Mouse (Mus musculus): Measurements from ENCODE around the gene Rmi2. TPM values are rescaled to one million over a fixed set of nuclear protein-coding genes. Genes with fewer than 3 reads are reported as not detected.

Rmi2 gene
- total and polyA plus RNA-seq, 2 experiments from 2014 or later: 0.58 to 4.1 TPM

GRCm38 (mm10) chr16:10864833-10865591 lies 30.2 kb downstream of the Rmi2 start:
- Histone ChIP-seq H3K9ac (replicated peaks; ENCODE audit: low read length) (no peak overlapping the region), H3K4me1 (ENCODE audit: insufficient read depth, low read length) (no peaks in the 10 kb centered on the region), H3K4me2 (ENCODE audit: low read depth, low read length) (no peak overlapping the region), H3K9me3 (ENCODE audit: low read length) (no peaks in the 10 kb centered on the region), H3K27me3 (ENCODE audit: insufficient read depth, low read length) (no peaks in the 10 kb centered on the region), H3K36me3 (ENCODE audit: insufficient read depth, low read length) (no peaks in the 10 kb centered on the region), H3K4me3 (ENCODE audit: low read length) (no peak overlapping the region), H3K27ac (no peak overlapping the region)
- TF ChIP-seq CTCF (IDR thresholded peaks at IDR 0.05; ENCODE audit: low read depth): no peak
- DNase-seq (ENCODE audit: low spot score): no peak
- WGBS: 79% methylated on average over 6 of the region's 6 CpGs
- ATAC-seq: no peak

DNA sequence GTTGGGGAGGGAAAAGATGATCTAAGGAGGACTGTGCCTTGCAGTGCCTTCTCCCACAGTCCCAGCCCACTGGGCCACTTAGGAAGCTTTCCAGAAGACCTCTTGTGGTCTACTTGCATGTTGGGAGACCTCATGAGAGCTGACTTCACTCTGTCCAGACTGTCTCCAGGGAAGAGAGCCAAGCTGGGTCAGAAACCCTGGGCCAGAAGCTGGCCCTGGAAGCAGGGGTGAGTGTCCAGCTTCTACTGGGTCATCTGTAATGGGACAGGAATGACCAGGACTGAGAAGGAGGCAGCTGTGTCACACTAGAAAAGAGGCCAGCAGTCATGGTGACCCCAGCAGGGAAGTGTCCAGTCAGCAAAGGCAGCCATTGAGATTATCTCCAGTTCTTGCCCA lies 30.7 kb downstream of the Rmi2 start:
- no peak for ATAC-seq
- no peak for TF ChIP-seq CTCF (IDR thresholded peaks at IDR 0.05; ENCODE audit: low read depth)
- no peaks in the 10 kb centered on the region for H3K27me3 ChIP-seq (ENCODE audit: insufficient read depth, low read length)

GRCm38 (mm10) chr16:10866841-10867240 lies 32.0 kb downstream of the Rmi2 start:
- DNase-seq (ENCODE audit: low spot score) (no peak), ATAC-seq (no peak)
- no peaks in the 10 kb centered on the region for H3K27me3 ChIP-seq (ENCODE audit: insufficient read depth, low read length)
- no peak overlapping the region for H3K4me2 ChIP-seq (ENCODE audit: low read depth, low read length)
- TF ChIP-seq CTCF (IDR thresholded peaks at IDR 0.05; ENCODE audit: low read depth): no peak
- H3K4me1 ChIP-seq (ENCODE audit: insufficient read depth, low read length): peaks cover 3% of the 10 kb centered on the region; the same call in 1 of the 2 replicates
- H3K9me3 ChIP-seq (ENCODE audit: low read length): no peaks in the 10 kb centered on the region
- no peaks in the 10 kb centered on the region for H3K36me3 ChIP-seq (ENCODE audit: insufficient read depth, low read length)
- H3K27ac ChIP-seq: no peak overlapping the region
- no peak overlapping the region for H3K9ac ChIP-seq (replicated peaks; ENCODE audit: low read length)
- H3K4me3 ChIP-seq (ENCODE audit: low read length): no peak overlapping the region
- WGBS: 89% methylated on average over 8 of the region's 8 CpGs

More for the DNA sequence above, 30.7 kb downstream of the Rmi2 start:
- Histone ChIP-seq H3K9ac (replicated peaks; ENCODE audit: low read length) (no peak overlapping the region), H3K27ac (no peak overlapping the region), H3K36me3 (ENCODE audit: insufficient read depth, low read length) (no peaks in the 10 kb centered on the region), H3K4me1 (ENCODE audit: insufficient read depth, low read length) (no peaks in the 10 kb centered on the region), H3K4me2 (ENCODE audit: low read depth, low read length) (no peak overlapping the region), H3K9me3 (ENCODE audit: low read length) (no peaks in the 10 kb centered on the region), H3K4me3 (ENCODE audit: low read length) (no peak overlapping the region)
- DNase-seq (ENCODE audit: low spot score): no peak

DNA sequence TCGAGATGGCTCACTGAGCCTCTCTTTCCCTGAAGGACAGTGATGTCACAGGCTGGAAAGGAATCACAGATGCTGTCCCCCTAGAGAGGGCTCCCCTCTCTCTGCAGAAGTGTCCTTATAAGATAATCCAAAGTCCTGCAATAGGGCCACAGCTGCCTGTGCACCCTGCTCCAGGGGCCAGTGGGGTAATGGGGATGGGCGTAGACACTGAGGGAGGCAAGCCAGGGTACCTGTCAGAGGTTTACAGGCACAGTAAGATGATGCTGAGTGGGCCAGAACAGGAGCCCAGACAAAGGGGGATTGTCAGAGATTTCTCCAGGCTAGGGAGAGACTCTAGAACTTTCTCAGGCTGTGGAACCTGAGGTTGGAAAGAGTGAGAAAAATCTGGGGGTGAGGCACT lies 32.6 kb downstream of the Rmi2 start:
- no peak for TF ChIP-seq CTCF (IDR thresholded peaks at IDR 0.05; ENCODE audit: low read depth)
- ATAC-seq (no peak), DNase-seq (ENCODE audit: low spot score) (no peak)
- H3K27me3 ChIP-seq (ENCODE audit: insufficient read depth, low read length): no peaks in the 10 kb centered on the region
- H3K4me1 ChIP-seq (ENCODE audit: insufficient read depth, low read length): peaks cover 3% of the 10 kb centered on the region; the same call in 1 of the 2 replicates
- WGBS: 91% methylated on average over 2 of the region's 2 CpGs
- no peaks in the 10 kb centered on the region for H3K36me3 ChIP-seq (ENCODE audit: insufficient read depth, low read length)
- no peak overlapping the region for H3K27ac ChIP-seq
- H3K9ac ChIP-seq (replicated peaks; ENCODE audit: low read length): no peak overlapping the region
- no peaks in the 10 kb centered on the region for H3K9me3 ChIP-seq (ENCODE audit: low read length)
- H3K4me2 ChIP-seq (ENCODE audit: low read depth, low read length): no peak overlapping the region
- H3K4me3 ChIP-seq (ENCODE audit: low read length): no peak overlapping the region

DNA sequence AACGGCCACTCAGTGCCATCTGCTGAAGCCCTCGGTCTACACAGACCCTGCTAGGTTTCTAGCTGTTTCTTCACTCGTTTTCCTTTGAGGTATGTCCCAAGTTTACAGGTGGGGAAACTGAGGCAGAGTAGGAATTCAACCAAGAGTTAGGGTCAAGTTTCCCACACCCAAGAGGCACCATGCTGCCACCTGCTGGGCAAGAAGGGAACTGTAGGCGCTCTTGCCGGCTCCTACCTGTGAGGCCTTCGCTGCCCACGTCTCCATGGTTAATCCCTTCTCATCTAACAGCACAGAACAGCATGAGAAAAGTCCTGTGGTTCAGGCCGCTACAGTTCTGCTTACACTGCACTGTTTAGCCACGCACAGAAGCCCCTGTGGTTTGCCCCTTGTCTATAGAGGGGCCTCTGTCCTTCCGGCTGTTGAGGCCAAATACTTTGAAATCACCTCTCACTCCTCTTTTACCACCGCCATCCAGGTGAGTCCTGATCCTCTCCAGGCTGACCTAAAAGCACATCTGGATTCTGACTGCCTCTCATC lies 33.1 kb downstream of the Rmi2 start:
- Histone ChIP-seq H3K9ac (replicated peaks; ENCODE audit: low read length) (no peak overlapping the region), H3K27me3 (ENCODE audit: insufficient read depth, low read length) (no peaks in the 10 kb centered on the region), H3K36me3 (ENCODE audit: insufficient read depth, low read length) (no peaks in the 10 kb centered on the region), H3K4me2 (ENCODE audit: low read depth, low read length) (no peak overlapping the region), H3K4me1 (ENCODE audit: insufficient read depth, low read length) (peaks cover 3% of the 10 kb centered on the region; the same call in 1 of the 2 replicates), H3K27ac (no peak overlapping the region), H3K9me3 (ENCODE audit: low read length) (no peaks in the 10 kb centered on the region), H3K4me3 (ENCODE audit: low read length) (no peak overlapping the region)
- peak; percentile 94 for TF ChIP-seq CTCF (IDR thresholded peaks at IDR 0.05; ENCODE audit: low read depth)
- 33% methylated on average over 11 of the region's 11 CpGs for WGBS
- ATAC-seq (no peak), DNase-seq (ENCODE audit: low spot score) (peak; percentile 63)

GRCm38 (mm10) chr16:10870969-10871368 lies 36.1 kb downstream of the Rmi2 start:
- no peak overlapping the region for H3K9ac ChIP-seq (replicated peaks; ENCODE audit: low read length)
- WGBS: 31% methylated on average over 4 of the region's 4 CpGs
- peak; percentile 53 for DNase-seq (ENCODE audit: low spot score)

More at GRCm38 (mm10) chr16:10870969-10871368, 36.1 kb downstream of the Rmi2 start:
- Histone ChIP-seq H3K9me3 (ENCODE audit: low read length) (no peaks in the 10 kb centered on the region), H3K4me3 (ENCODE audit: low read length) (no peak overlapping the region), H3K27ac (no peak overlapping the region), H3K4me2 (ENCODE audit: low read depth, low read length) (no peak overlapping the region), H3K4me1 (ENCODE audit: insufficient read depth, low read length) (peaks cover 3% of the 10 kb centered on the region; the same call in 1 of the 2 replicates), H3K27me3 (ENCODE audit: insufficient read depth, low read length) (no peaks in the 10 kb centered on the region), H3K36me3 (ENCODE audit: insufficient read depth, low read length) (no peaks in the 10 kb centered on the region)
- no peak for TF ChIP-seq CTCF (IDR thresholded peaks at IDR 0.05; ENCODE audit: low read depth)
- ATAC-seq: 0 out of 2 replicates have a peak, but pooled peaks have one; percentile 11

Data from hindbrain, postnatal 0 days (tissue).